In the genomic region with DNA sequence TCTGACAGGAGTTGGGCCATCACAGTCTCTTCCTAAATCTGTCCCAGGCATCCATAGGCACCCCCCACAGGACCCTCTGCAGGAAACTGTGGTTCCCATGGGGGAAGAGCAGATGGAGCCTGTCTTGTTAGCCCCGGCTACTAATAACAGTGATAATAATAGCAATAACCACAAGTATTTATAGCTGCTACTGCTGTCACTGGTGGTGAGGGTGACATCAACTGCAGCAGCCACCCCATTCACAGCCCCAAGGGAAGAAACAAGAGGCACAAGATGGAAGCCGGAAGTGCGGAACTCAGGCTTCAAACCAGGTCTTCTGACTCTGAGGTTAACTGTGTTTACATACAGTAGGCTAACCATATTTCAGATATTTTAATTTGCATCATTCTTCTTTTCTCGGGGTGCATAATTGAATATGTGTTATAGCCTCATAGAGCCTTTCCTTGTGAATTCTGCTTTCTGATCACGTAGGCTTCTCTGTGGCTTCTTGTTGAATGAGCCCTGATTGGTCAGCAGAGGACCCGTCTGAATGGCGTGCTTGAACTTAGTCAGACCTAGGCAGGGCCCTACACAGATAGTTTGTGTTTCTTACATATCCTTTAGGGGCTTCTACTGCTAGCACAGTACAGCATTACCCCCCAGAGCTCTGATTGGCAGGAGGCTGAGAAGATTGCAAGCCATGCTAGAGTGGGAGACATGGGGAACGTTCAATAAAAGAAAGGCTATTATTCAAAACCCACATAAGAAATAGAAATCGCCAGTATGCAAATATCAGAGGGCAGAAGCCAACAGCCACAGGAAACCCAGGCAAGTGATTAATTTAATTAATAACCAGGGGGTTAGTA, we compare ENCODE assay signal across 20 mouse cellular contexts.
DNase-seq lines count a peak whose midpoint lies in the region; ATAC-seq and TF ChIP-seq lines count a peak whose summit lies in the region.
"Had no signal": no experiment of that assay in that cellular context is flagged by ENCODE, and none has a peak within 500 bp of the region (broad histone marks: within the 10 kb centered on the region; RNA-seq: fewer than 3 reads in every experiment).

No protein-coding gene starts in this region.

- no peak for TF ChIP-seq POLR2A in spleen, adult 2 months (IDR thresholded peaks at IDR 0.05; ENCODE audit: low read depth, low read length)

- H3K27me3 ChIP-seq in spleen, adult 2 months (ENCODE audit: control insufficient read depth, insufficient read depth, low read length) = no peaks in the 10 kb centered on the region
- no peaks in the 10 kb centered on the region for H3K27me3 ChIP-seq in hindbrain, embryonic 14.5 days (ENCODE audit: control insufficient read depth, insufficient read depth, low read length)
- H3K27me3 ChIP-seq: intestine, embryonic 15.5 days; limb, embryonic 15.5 days had no signal

- WGBS in spleen, adult 2 months = 43% methylated on average over 9 of the region's 9 CpGs
- WGBS in hindbrain, embryonic 14.5 days = 75% methylated on average over 9 of the region's 9 CpGs

- intact Hi-C loops in gastrocnemius, adult 2 months (cut with DNase I) = no loop called here
- intact Hi-C loops in gastrocnemius, postnatal 14 days (cut with DNase I; ENCODE audit: low total_unique reads) = no loop called here
- intact Hi-C loops in left cerebral cortex, adult 2 months (cut with DNase I) = loop anchor here (5.0 kb wide), 1 partner anchor 68 kb away; no protein-coding TSS in a partner anchor
- intact Hi-C loops in left cerebral cortex, postnatal 36 days (cut with DNase I) = loop anchor here (5.0 kb wide), 2 partner anchors 68 to 188 kb away; partner anchors contain the start of genes Apoh and Prkca

- H3K4me1 ChIP-seq in spleen, adult 2 months (ENCODE audit: control insufficient read depth, insufficient read depth, insufficient read length) = peaks cover 27% of the 10 kb centered on the region; the same call in 1 of the 2 replicates
- H3K4me1 ChIP-seq in hindbrain, embryonic 14.5 days (replicated peaks; ENCODE audit: control insufficient read depth, insufficient read depth, low read length) = peaks cover 10% of the 10 kb centered on the region

- no peak for TF ChIP-seq CTCF in gastrocnemius, adult 2 months (IDR thresholded peaks at IDR 0.05)
- TF ChIP-seq CTCF in left cerebral cortex, adult 2 months (IDR thresholded peaks at IDR 0.05) = no peak
- TF ChIP-seq CTCF in spleen, adult 2 months (IDR thresholded peaks at IDR 0.05; ENCODE audit: extremely low read depth, insufficient read depth, insufficient read length, insufficient replicate concordance) = no peak

- H3K4me3 ChIP-seq in gastrocnemius, adult 2 months = no peak overlapping the region
- no peak overlapping the region for H3K4me3 ChIP-seq in left cerebral cortex, adult 2 months
- H3K4me3 ChIP-seq in spleen, adult 2 months (ENCODE audit: extremely low read depth, insufficient read depth, insufficient read length) = no peak overlapping the region
- H3K4me3 ChIP-seq in hindbrain, embryonic 14.5 days (replicated peaks; ENCODE audit: low read length) = no peak overlapping the region
- H3K4me3 ChIP-seq: embryonic facial prominence, embryonic 10.5 days; hindbrain, embryonic 12.5 days; intestine, embryonic 15.5 days; limb, embryonic 15.5 days had no signal

- H3K27ac ChIP-seq in gastrocnemius, adult 2 months = peak overlapping the region; percentile 31; the same call in 1 of the 2 replicates
- H3K27ac ChIP-seq in left cerebral cortex, adult 2 months = peak overlapping the region; percentile 32; the same call in 1 of the 2 replicates
- H3K27ac ChIP-seq in spleen, adult 2 months (ENCODE audit: insufficient read depth, low read length) = 0 out of 2 replicates have a peak overlapping the region, but pooled peaks have one; percentile 43
- no peak overlapping the region for H3K27ac ChIP-seq in hindbrain, embryonic 14.5 days
- H3K27ac ChIP-seq: embryonic facial prominence, embryonic 10.5 days; hindbrain, embryonic 12.5 days; intestine, embryonic 15.5 days; limb, embryonic 15.5 days had no signal

- no peaks in the 10 kb centered on the region for H3K36me3 ChIP-seq in spleen, adult 2 months (ENCODE audit: control insufficient read depth, insufficient read depth, low read length)
- no peaks in the 10 kb centered on the region for H3K36me3 ChIP-seq in hindbrain, embryonic 14.5 days (replicated peaks; ENCODE audit: control insufficient read depth, insufficient read depth)
- H3K36me3 ChIP-seq: embryonic facial prominence, embryonic 10.5 days; hindbrain, embryonic 12.5 days; intestine, embryonic 15.5 days; limb, embryonic 15.5 days had no signal

- no peak overlapping the region for H3K9ac ChIP-seq in hindbrain, embryonic 14.5 days
- H3K9ac ChIP-seq: hindbrain, embryonic 12.5 days; intestine, embryonic 15.5 days; limb, embryonic 15.5 days; liver, postnatal 0 days had no signal

- 0 out of 2 replicates have a peak, but pooled peaks cover 6% of the 10 kb centered on the region for H3K9me3 ChIP-seq in hindbrain, embryonic 14.5 days (ENCODE audit: control insufficient read depth, low read length)
- H3K9me3 ChIP-seq: intestine, embryonic 15.5 days; limb, embryonic 15.5 days had no signal

- ATAC-seq in hindbrain, embryonic 14.5 days (ENCODE audit: low FRiP score) = no peak
- ATAC-seq: activated CD4-positive, CD25-positive, alpha-beta regulatory T cell, adult 4 months; forebrain, embryonic 14.5 days; intestine, embryonic 15.5 days; liver, postnatal 0 days had no signal

- no peak overlapping the region for H3K4me2 ChIP-seq in hindbrain, embryonic 14.5 days (replicated peaks)
- H3K4me2 ChIP-seq: hindbrain, embryonic 12.5 days; intestine, embryonic 15.5 days; limb, embryonic 15.5 days; midbrain, embryonic 11.5 days had no signal

- no peak for DNase-seq in gastrocnemius, adult 2 months
- DNase-seq in gastrocnemius, postnatal 14 days = no peak
- DNase-seq in left cerebral cortex, adult 2 months (ENCODE audit: extremely low spot score in 1 of 2, low spot score in 2 of 2) = no peak
- no peak for DNase-seq in left cerebral cortex, postnatal 36 days (ENCODE audit: low spot score in 2 of 2)
- DNase-seq in spleen, adult 2 months (ENCODE audit: low read depth in 1 of 2, low spot score in 2 of 2) = peak in 1 of 2 experiments; percentile 60
- no peak for DNase-seq in spleen, postnatal 4 days (ENCODE audit: low spot score in 2 of 2)
- no peak for DNase-seq in hindbrain, embryonic 14.5 days (ENCODE audit: low spot score)
- DNase-seq in liver = no peak
- DNase-seq: adrenal gland, postnatal 14 days; cerebellum, adult 11-12 months; cerebellum, postnatal 25 days; kidney, postnatal 14 days; liver, postnatal 0 days had no signal

Comparison
In these comparisons a context has a peak if more than half of its experiments do, and no peak if none do; other contexts are left out.
1. intact Hi-C loops: an anchor here in left cerebral cortex, adult 2 months (5.0 kb wide) and left cerebral cortex, postnatal 36 days (5.0 kb wide); none called in gastrocnemius, adult 2 months and gastrocnemius, postnatal 14 days.